Mouse (Mus musculus): ENCODE results near the gene Pklr. TPM values are rescaled to one million over a fixed set of nuclear protein-coding genes. Genes with fewer than 3 reads are reported as not detected.

The Pklr gene
- total and polyA plus RNA-seq, 3 experiments: 53.2 to 185 (median 133) TPM

- Histone ChIP-seq H3K79me2 (ENCODE audit: control insufficient read depth, insufficient read depth, low read length, poor library complexity) (peaks cover 10% of the 10 kb centered on the region), H3K9ac (ENCODE audit: control insufficient read depth, low read depth, low read length, poor library complexity, severe bottlenecking) (peak overlapping the region; percentile 70), H3K9me3 (replicated peaks; ENCODE audit: insufficient read depth, low read length) (no peaks in the 10 kb centered on the region), H3K27me3 (ENCODE audit: control insufficient read depth in 1 of 2, insufficient read depth in 2 of 2, low read length in 2 of 2) (no peaks in the 10 kb centered on the region), H3K36me3 (ENCODE audit: control insufficient read depth in 1 of 2, insufficient read depth in 2 of 2, low read length in 2 of 2) (peaks cover 0 to 11% of the 10 kb centered on the region in 2 experiments; a peak in 3 of 4 replicates), H3K4me1 (ENCODE audit: control insufficient read depth in 1 of 2, insufficient read depth in 2 of 2, low read length in 2 of 2) (peaks cover 2 to 6% of the 10 kb centered on the region in 2 experiments; a peak in 2 of 4 replicates), H3K4me3 (ENCODE audit: control insufficient read depth in 1 of 2, insufficient read depth in 1 of 2, low read depth in 2 of 2, low read length in 2 of 2) (peak overlapping the region; percentile 54 to 80), H3K27ac (ENCODE audit: control insufficient read depth, low read depth, low read length) (peak overlapping the region; percentile 42)
- no peak for TF ChIP-seq GABPA (IDR thresholded peaks at IDR 0.05; ENCODE audit: low read depth, low read length)
- TF ChIP-seq POLR2AphosphoS2 (IDR thresholded peaks at IDR 0.05; ENCODE audit: low read length): no peak
- TF ChIP-seq CHD1 (IDR thresholded peaks at IDR 0.05; ENCODE audit: low read depth, low read length): no peak
- no peak for TF ChIP-seq ZC3H11A (IDR thresholded peaks at IDR 0.05; ENCODE audit: low read depth, low read length)
- no peak for TF ChIP-seq HCFC1 (IDR thresholded peaks at IDR 0.05; ENCODE audit: low read depth, low read length)
- no peak for TF ChIP-seq TBP (IDR thresholded peaks at IDR 0.05; ENCODE audit: low read depth, low read length)
- TF ChIP-seq TAL1 (IDR thresholded peaks at IDR 0.05; ENCODE audit: low read length): no peak
- TF ChIP-seq MAX (IDR thresholded peaks at IDR 0.05; ENCODE audit: low read length): peak; percentile 7; the same call in 1 of the 2 replicates
- no peak for TF ChIP-seq E2F4 (IDR thresholded peaks at IDR 0.05; ENCODE audit: borderline replicate concordance, low read depth, low read length)
- no peak for TF ChIP-seq MAFK (IDR thresholded peaks at IDR 0.05; ENCODE audit: borderline replicate concordance, low read depth, low read length)
- TF ChIP-seq KAT2A (conservative IDR thresholded peaks at IDR 0.05; ENCODE audit: low read depth, low read length): no peak
- no peak for TF ChIP-seq USF2 (IDR thresholded peaks at IDR 0.05; ENCODE audit: borderline replicate concordance in 1 of 2, insufficient read depth in 1 of 2, low read depth in 1 of 2, low read length in 2 of 2)
- TF ChIP-seq POLR2AphosphoS5 (IDR thresholded peaks at IDR 0.05; ENCODE audit: borderline replicate concordance, low read depth, low read length): no peak
- TF ChIP-seq ZMIZ1 (IDR thresholded peaks at IDR 0.05; ENCODE audit: low read depth, low read length): 0 out of 2 replicates have a peak, but pooled peaks have one; percentile 60
- 0 out of 4 replicates have a peak, but pooled peaks of 1 of the 2 experiments have one; percentile 0 for TF ChIP-seq POLR2A (IDR thresholded peaks at IDR 0.05; ENCODE audit: control insufficient read depth in 1 of 2, insufficient read depth in 1 of 2, low read depth in 1 of 2, low read length in 2 of 2, poor library complexity in 1 of 2)
- no peak for TF ChIP-seq USF1 (IDR thresholded peaks at IDR 0.05; ENCODE audit: low read depth, low read length)
- TF ChIP-seq NELFE (IDR thresholded peaks at IDR 0.05; ENCODE audit: low read depth, low read length): no peak
- no peak for TF ChIP-seq MAZ (IDR thresholded peaks at IDR 0.05; ENCODE audit: low read depth, low read length)
- TF ChIP-seq RCOR1 (IDR thresholded peaks at IDR 0.05; ENCODE audit: low read depth, low read length): no peak
- DNase-seq (ENCODE audit: low read depth, low spot score): no peak
These were observed 34.5 kb upstream of the Pklr start for GRCm38 (mm10) chr3:89101459-89101811.

GRCm38 (mm10) chr3:89101812-89102494 is 34.0 kb upstream of the Pklr start, which contains the start of gene Fdps:
Fdps (minus strand) TSS chr3:89101959.
- peak within 1 kb of the TSS; percentile 71 for H3K27ac ChIP-seq (ENCODE audit: control insufficient read depth, low read depth, low read length)
- H3K4me1 ChIP-seq (ENCODE audit: control insufficient read depth in 1 of 2, insufficient read depth in 2 of 2, low read length in 2 of 2): peaks cover 5 to 11% of the 10 kb centered on the region in 2 experiments
- peak within 1 kb of the TSS; percentile 70 for H3K9ac ChIP-seq (ENCODE audit: control insufficient read depth, low read depth, low read length, poor library complexity, severe bottlenecking)
- no peaks in the 10 kb centered on the region for H3K27me3 ChIP-seq (ENCODE audit: control insufficient read depth in 1 of 2, insufficient read depth in 2 of 2, low read length in 2 of 2)
- DNase-seq (ENCODE audit: low read depth, low spot score): peak; percentile 100
- H3K9me3 ChIP-seq (replicated peaks; ENCODE audit: insufficient read depth, low read length): no peaks in the 10 kb centered on the region
- peak within 1 kb of the TSS; percentile 54 to 80 for H3K4me3 ChIP-seq (ENCODE audit: control insufficient read depth in 1 of 2, insufficient read depth in 1 of 2, low read depth in 2 of 2, low read length in 2 of 2)
- H3K79me2 ChIP-seq (ENCODE audit: control insufficient read depth, insufficient read depth, low read length, poor library complexity): peaks cover 10% of the 10 kb centered on the region
- peaks cover 0 to 15% of the 10 kb centered on the region in 2 experiments; a peak in 3 of 4 replicates for H3K36me3 ChIP-seq (ENCODE audit: control insufficient read depth in 1 of 2, insufficient read depth in 2 of 2, low read length in 2 of 2)
- TF ChIP-seq BHLHE40 (IDR thresholded peaks at IDR 0.05; ENCODE audit: borderline replicate concordance, low read depth, low read length) (no peak), SMC3 (IDR thresholded peaks at IDR 0.05; ENCODE audit: low read depth, low read length) (no peak), POLR2AphosphoS5 (IDR thresholded peaks at IDR 0.05; ENCODE audit: borderline replicate concordance, low read depth, low read length) (no peak), HCFC1 (IDR thresholded peaks at IDR 0.05; ENCODE audit: low read depth, low read length) (peak; percentile 96), NELFE (IDR thresholded peaks at IDR 0.05; ENCODE audit: low read depth, low read length) (peak; percentile 89), USF1 (IDR thresholded peaks at IDR 0.05; ENCODE audit: low read depth, low read length) (peak; percentile 89), MAFK (IDR thresholded peaks at IDR 0.05; ENCODE audit: borderline replicate concordance, low read depth, low read length) (peak; percentile 91), SIN3A (IDR thresholded peaks at IDR 0.05; ENCODE audit: low read length) (peak; percentile 93), GATA1 (IDR thresholded peaks at IDR 0.05; ENCODE audit: low read depth, low read length) (0 out of 2 replicates have a peak, but pooled peaks have one; percentile 32), E2F4 (IDR thresholded peaks at IDR 0.05; ENCODE audit: borderline replicate concordance, low read depth, low read length) (no peak; the same call in 1 of the 2 replicates), ZKSCAN1 (IDR thresholded peaks at IDR 0.05; ENCODE audit: low read depth, low read length) (no peak), MAZ (IDR thresholded peaks at IDR 0.05; ENCODE audit: low read depth, low read length) (peak; percentile 72; the same call in 1 of the 2 replicates), TCF12 (IDR thresholded peaks at IDR 0.05; ENCODE audit: low read depth, low read length) (peak; percentile 74; the same call in 1 of the 2 replicates), JUND (IDR thresholded peaks at IDR 0.05; ENCODE audit: low read depth, low read length) (no peak), CHD1 (IDR thresholded peaks at IDR 0.05; ENCODE audit: low read depth, low read length) (no peak), ZMIZ1 (IDR thresholded peaks at IDR 0.05; ENCODE audit: low read depth, low read length) (peak; percentile 51; the same call in 1 of the 2 replicates), TBP (IDR thresholded peaks at IDR 0.05; ENCODE audit: low read depth, low read length) (peak; percentile 76), RAD21 (IDR thresholded peaks at IDR 0.05; ENCODE audit: low read depth, low read length) (no peak), POLR2AphosphoS2 (IDR thresholded peaks at IDR 0.05; ENCODE audit: low read length) (peak; percentile 75), GABPA (IDR thresholded peaks at IDR 0.05; ENCODE audit: low read depth, low read length) (no peak), MYB (IDR thresholded peaks at IDR 0.05; ENCODE audit: low read depth, low read length) (no peak)

All from MEL (cell line).